Mouse (Mus musculus) left cerebral cortex, adult 2 months (tissue): Measurements from ENCODE around the gene B4galt5. TPM values are rescaled to one million over a fixed set of nuclear protein-coding genes. Genes with fewer than 3 reads are reported as not detected.

ENCODE experiments used
- DNase-seq, 2 experiments: peaks; one replicate each; pipeline ENCODE4 v3.0.0; 2021 to 2022; ENCODE audit warnings: low spot score in 2 of 2, mixed read lengths in 1 of 2; ENCODE audit errors: extremely low spot score in 1 of 2
- H3K27ac ChIP-seq: fragments of 200-600 bp; 2 replicates; pipeline ENCODE4 v1.8.1; 2022
- H3K4me3 ChIP-seq: fragments of 200-600 bp; 2 replicates; pipeline ENCODE4 v1.8.1; 2022
- CTCF ChIP-seq: fragments of 200-600 bp; IDR thresholded peaks from 2 replicates; pipeline ENCODE4 v1.8.1; 2022; ENCODE audit warnings: antibody characterized with exemption, mild to moderate bottlenecking, moderate library complexity
- intact Hi-C: fragments of 180-260 bp; cut with DNase I; formaldehyde crosslinking; loops from one replicate; pipeline ENCODE4 v1.15.1; 2025
- total RNA-seq, 2 experiments: library from RNA; stranded (reverse); gene quantifications; 2 replicates each; pipeline ENCODE4 v1.2.3; 2021

Gene B4galt5
- total RNA-seq, 2 experiments from 2014 or later = 49.7 to 50.2 TPM

DNA sequence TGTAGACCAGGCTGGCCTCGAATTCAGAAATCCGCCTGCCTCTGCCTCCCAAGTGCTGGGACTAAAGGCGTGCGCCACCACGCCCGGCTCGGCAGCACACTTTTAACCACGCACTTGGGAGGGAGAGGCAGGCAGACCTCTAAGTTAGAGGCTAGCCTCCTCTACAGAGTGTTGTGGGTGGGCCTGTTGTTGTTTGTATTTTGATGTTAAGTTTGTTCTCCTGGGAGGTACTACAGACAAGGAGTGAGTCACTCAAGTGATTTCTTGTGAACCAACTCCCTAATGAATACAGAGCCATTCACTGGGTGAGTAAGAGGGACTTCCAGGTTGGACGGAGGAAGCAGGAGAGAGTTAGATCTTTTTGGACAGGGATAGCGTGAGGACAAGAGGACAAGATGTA, 82.8 kb downstream of the B4galt5 start:
- no peak overlapping the region for H3K27ac ChIP-seq
- intact Hi-C loops = no loop called here
- peak; percentile 2 to 3 for DNase-seq

DNA sequence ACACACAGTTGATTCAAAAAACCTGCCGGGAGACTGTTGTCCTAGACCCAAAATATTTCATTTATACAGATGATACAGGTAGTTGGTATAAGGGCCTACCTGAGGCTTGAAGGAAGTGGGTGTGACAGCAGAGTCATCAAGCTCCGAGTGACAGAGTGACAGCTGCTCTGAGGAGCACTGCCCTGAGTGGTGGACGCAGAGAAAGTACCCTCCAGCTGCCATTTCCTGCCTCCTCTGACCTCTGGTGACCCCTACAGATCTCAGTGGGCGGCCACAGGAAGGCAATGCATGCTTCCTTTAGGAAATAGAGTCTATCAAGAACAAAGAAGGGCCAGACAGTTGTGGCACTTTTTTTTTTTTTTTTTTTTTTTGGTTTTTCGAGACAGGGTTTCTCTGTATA, 83.2 kb downstream of the B4galt5 start:
- no peak overlapping the region for H3K27ac ChIP-seq
- H3K4me3 ChIP-seq = no peak overlapping the region
- intact Hi-C loops = no loop called here
- TF ChIP-seq CTCF = no peak
- DNase-seq = peak in 1 of 2 experiments; percentile 6

More for the DNA sequence above, 82.8 kb downstream of the B4galt5 start:
- no peak for TF ChIP-seq CTCF
- H3K4me3 ChIP-seq = no peak overlapping the region

DNA sequence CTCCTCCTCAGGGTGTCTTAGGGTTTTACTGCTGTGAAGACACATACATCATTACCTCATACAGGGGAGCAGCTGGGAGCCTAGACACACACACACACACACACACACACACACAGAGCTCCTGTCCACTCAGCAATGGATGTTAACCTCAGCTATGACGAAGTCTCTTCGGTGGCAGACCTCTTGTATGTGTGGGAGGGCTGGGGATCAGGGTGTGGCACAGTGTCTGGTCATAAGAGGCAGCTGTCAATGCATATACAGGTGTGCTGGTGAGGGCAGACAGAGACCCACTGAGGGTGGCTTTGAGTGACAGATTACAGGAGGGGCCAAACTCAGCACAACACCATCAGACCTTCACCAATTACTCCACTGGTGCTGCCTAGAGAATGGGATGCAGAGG, 84.0 kb downstream of the B4galt5 start:
- Histone ChIP-seq H3K4me3 (no peak overlapping the region), H3K27ac (no peak overlapping the region)
- TF ChIP-seq CTCF = no peak
- DNase-seq = no peak
- intact Hi-C loops = no loop called here

DNA sequence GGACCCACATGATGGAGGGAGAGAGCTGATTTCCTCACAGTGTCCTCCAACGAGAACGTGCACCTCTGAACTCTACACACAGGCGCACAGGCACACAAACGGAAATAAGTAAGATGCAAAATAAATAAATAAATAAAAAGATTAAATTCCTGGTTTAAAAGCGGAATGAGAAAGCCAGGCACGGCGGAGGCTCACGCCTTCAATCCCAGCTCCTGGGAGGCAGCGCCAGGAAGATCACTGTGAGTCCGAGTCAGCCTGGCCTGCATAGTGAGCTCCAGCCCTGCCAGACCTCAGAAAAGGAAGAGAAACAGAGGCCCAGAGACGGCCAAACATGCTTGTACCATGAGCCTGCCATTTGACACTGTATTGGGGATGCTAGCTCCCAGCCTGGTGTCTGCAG, 85.1 kb downstream of the B4galt5 start:
- no peak overlapping the region for H3K27ac ChIP-seq
- TF ChIP-seq CTCF = no peak
- intact Hi-C loops = no loop called here
- no peak for DNase-seq
- H3K4me3 ChIP-seq = no peak overlapping the region

DNA sequence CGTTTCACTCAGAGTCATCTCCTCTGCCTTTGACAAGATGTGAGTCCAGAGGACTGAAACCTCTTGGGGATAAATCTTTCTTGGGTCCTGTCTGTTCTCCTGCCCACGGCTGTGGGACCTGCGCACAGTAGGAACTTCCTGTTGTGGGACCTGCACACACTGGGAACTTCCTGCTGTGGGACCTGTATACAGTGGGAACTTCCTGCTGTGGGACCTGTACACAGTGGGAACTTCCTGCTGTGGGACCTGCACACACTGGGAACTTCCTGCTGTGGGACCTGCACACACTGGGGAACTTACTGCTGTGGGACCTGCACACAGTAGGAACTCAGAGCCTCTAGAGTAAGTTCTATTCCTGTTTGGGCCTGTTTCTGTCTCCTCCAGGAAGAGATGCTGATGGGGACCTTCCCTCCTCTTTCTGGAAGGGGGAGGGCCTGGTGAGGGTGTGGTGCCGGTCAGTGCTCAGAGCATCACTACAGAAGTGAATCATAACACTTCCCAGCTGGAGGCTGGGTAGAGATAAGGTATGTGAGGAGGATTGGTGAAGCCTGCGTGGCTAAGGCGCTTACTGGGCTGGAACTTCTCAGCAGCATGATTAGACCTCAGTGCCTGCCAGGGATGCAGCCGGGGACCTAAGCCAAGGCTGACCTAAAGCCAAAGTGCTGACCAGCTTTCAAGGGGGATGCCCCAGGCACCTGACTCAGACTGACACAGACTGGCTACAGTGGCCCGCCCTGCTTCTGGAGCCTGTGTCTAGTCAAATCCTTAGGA, 85.8 kb downstream of the B4galt5 start:
- H3K4me3 ChIP-seq = no peak overlapping the region
- H3K27ac ChIP-seq = no peak overlapping the region
- intact Hi-C loops = no loop called here
- no peak for TF ChIP-seq CTCF
- DNase-seq = no peak

DNA sequence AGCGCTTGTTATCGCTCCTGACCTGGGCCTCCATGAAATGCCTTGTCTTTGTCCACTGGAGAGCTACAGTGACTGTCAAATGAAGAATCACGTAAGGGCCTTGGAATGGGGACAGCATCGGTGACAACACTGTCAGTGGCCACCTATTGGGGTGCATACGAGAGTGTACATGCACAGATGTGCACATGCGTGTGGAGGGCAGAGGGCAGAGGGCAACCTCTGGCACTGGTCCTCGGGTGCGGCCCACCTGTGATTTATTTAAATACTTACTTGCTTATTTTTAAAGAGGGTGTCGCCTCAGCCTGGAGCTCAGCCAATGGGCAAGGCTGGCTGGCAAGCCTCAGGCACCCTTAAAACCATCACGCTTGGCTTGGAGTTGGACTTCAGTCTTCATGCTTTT, 86.5 kb downstream of the B4galt5 start:
- no peak overlapping the region for H3K27ac ChIP-seq
- H3K4me3 ChIP-seq = no peak overlapping the region
- no peak for DNase-seq
- TF ChIP-seq CTCF = no peak
- intact Hi-C loops = no loop called here

DNA sequence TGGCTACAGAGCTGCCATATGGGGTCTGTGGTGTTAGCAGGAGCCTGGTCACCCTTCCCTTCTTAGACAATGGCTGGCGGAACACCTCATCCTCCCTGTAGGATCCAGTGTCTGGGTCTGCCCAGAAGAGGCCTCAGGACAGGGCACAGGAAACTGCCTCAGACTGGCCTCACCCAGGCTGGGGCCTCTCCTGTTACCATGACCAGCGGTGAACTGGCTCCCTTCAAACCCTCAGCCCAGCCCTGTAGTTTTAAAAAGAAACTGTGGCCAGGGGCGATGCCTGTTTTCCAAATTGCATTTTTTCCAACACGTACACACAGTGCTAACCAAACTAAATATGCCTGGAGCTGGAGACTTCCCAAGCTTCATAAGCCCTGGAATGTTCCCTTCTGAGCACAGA, 87.9 kb downstream of the B4galt5 start:
- Histone ChIP-seq H3K4me3 (no peak overlapping the region), H3K27ac (no peak overlapping the region)
- DNase-seq = no peak
- intact Hi-C loops = no loop called here
- TF ChIP-seq CTCF = no peak

DNA sequence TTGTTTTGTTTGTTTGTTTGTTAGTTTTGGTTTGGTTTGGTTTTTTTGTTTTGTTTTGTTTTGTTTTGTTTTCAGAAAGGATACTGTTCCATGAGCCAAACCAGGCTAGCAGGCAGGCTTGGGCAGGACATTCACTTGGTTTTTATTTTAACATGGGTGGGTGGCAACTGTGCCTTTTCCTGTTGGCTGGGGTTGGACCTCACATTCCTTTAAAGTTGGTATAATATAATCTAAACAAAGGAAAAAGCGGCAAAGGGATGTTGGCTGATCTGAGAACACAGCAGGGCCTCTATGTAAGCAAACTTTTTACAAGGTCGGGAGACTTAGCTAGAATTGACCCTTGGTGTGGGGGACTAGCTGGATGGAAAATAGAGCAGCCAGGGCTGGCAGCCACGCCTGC, 91.2 kb downstream of the B4galt5 start:
- no peak for TF ChIP-seq CTCF
- no peak overlapping the region for H3K27ac ChIP-seq
- H3K4me3 ChIP-seq = no peak overlapping the region
- DNase-seq = no peak
- intact Hi-C loops = no loop called here

DNA sequence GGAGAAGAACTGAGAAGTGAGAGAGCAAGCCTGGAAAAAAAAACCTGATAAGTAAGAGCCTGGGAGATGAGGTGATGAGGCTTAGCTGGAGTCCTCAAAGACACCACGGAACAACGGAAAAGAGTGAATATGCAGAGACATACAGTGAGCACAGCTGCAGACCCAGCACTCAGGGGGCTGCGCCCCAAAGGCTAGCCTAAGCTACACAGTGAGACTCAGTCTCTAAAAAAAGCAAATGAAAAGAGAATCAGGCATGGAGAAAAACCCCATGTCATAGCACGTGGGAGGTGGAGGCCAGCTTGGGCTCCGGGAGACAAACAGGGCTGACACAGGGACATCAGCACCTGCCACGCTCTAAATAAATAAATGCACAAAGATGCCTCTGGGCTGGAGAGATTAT, 94.2 kb downstream of the B4galt5 start:
- no peak for DNase-seq
- TF ChIP-seq CTCF = no peak
- no peak overlapping the region for H3K4me3 ChIP-seq
- no peak overlapping the region for H3K27ac ChIP-seq
- intact Hi-C loops = no loop called here

DNA sequence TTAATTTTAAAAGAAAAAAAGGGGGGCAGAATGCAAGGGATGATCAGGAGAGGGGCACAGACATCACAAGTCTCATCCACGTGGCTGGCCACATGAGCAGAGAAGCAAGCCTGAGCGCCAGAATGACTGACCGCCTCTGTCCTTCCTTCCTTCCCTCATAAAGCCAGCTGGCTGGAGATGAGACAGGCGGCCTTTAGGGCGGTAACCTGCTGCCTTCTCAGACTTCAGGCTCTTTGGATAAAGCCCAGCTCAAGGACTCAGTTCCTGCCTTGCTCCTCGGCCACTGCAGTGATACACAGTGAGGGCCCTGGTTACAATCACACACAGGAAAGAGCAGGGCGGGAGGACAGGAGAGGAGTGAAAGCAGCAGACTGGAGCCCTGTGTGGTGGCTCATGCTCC, 94.8 kb downstream of the B4galt5 start:
- H3K27ac ChIP-seq = no peak overlapping the region
- intact Hi-C loops = no loop called here
- no peak for DNase-seq

DNA sequence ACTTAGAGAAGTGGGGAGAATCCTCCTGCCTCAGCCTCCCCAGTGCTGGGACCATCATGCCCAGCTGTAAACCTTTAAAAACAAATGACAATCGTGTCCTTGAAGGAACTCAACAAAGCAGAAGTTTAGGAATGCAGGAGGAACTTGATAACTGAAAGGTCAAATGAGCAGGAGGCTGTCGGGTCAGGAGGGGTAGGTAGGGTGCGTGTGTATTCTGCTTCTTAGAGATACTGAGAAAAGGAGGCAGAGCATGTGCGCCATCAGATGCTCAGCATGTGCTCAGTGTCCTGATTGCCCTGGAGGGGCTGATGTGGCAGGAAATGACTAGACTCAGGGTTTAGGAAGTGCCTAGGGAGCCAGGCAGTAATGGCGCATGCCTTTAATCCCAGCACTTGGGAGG, 95.5 kb downstream of the B4galt5 start:
- Histone ChIP-seq H3K27ac (no peak overlapping the region), H3K4me3 (no peak overlapping the region)
- intact Hi-C loops = no loop called here
- no peak for TF ChIP-seq CTCF
- DNase-seq = no peak

More for the DNA sequence above, 94.8 kb downstream of the B4galt5 start:
- H3K4me3 ChIP-seq = no peak overlapping the region
- TF ChIP-seq CTCF = no peak

DNA sequence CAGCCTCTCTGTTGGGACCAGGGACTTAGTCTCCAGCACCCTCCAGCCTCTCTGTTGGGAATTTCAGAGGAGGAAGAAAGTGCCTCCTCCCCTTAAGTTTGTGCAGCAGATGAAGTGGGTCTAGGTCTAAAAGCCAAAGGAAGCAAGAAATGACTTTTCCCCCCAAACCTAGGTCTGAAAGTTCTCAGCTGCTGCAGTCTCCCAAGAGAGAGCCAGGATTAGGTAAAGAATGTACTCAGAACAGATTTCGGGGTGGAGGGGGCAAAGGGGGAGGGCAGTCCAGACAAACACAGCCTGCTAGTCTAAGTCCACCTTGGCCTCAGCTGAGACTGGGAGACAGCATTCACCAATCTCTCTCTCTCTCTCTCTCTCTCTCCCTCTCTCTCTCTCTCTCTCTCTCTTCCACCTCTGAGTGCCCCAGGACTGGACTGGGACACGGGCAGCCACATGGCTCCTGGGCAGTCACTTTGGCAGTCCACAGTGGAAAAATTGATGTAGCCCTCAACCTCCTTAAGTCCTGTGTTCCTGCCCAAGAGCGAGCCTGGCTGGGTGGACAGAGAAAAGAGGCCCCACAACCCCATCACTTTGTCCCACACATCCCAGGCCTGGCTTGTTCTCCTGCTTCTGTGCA, 96.8 kb downstream of the B4galt5 start:
- no peak for DNase-seq
- Histone ChIP-seq H3K4me3 (no peak overlapping the region), H3K27ac (no peak overlapping the region)
- TF ChIP-seq CTCF = no peak
- intact Hi-C loops = no loop called here
